Mouse (Mus musculus): Measurements from ENCODE around the gene Pagr1a.
A peak's percentile ranks its signal among the peaks of the same experiment; 100 is the strongest.

The Pagr1a gene

GRCm38 (mm10) chr7:127020901-127021562 is 3.9 kb upstream of the Pagr1a start, which contains the start of the genes Gm42742 and Prrt2:
Gm42742 (minus strand) TSS chr7:127021097.
Prrt2 (minus strand) TSS chr7:127021211.
- no peak for DNase-seq (ENCODE audit: low spot score)

- DNase-seq (ENCODE audit: low spot score), result no peak
These were observed 3.3 kb upstream of the Pagr1a start for GRCm38 (mm10) chr7:127020491-127020890.

GRCm38 (mm10) chr7:127020031-127020430 is 2.9 kb upstream of the Pagr1a start:
- no peak for DNase-seq (ENCODE audit: low spot score)

- DNase-seq (ENCODE audit: low spot score), result no peak
These were observed 2.3 kb upstream of the Pagr1a start for GRCm38 (mm10) chr7:127019306-127019960.

- no peak for DNase-seq (ENCODE audit: low spot score)
These were observed 1.5 kb upstream of the Pagr1a start for GRCm38 (mm10) chr7:127018416-127019305.

GRCm38 (mm10) chr7:127017950-127018345 is 796 bp upstream of the Pagr1a start:
- no peak for DNase-seq (ENCODE audit: low spot score)

GRCm38 (mm10) chr7:127016486-127016938 is 640 bp downstream of the Pagr1a start:
- peak; percentile 44 for DNase-seq (ENCODE audit: low spot score)

GRCm38 (mm10) chr7:127016481-127016485 is 869 bp downstream of the Pagr1a start, which contains the start of gene Pagr1b:
Pagr1b (minus strand) TSS chr7:127016484.
- DNase-seq (ENCODE audit: low spot score), result no peak

- DNase-seq (ENCODE audit: low spot score), result no peak
These were observed 1.1 kb downstream of the Pagr1a start for GRCm38 (mm10) chr7:127016081-127016480.

- no peak for DNase-seq (ENCODE audit: low spot score)
These were observed 2.2 kb downstream of the Pagr1a start for GRCm38 (mm10) chr7:127014993-127015392.

- no peak for DNase-seq (ENCODE audit: low spot score)
These were observed 2.8 kb downstream of the Pagr1a start, which contains the start of gene Mvp for GRCm38 (mm10) chr7:127014320-127014719. Mvp (minus strand) TSS chr7:127014621.

GRCm38 (mm10) chr7:127013385-127013784 is 3.8 kb downstream of the Pagr1a start:
- no peak for DNase-seq (ENCODE audit: low spot score)

GRCm38 (mm10) chr7:127012845-127013244 is 4.3 kb downstream of the Pagr1a start:
- DNase-seq (ENCODE audit: low spot score), result no peak

- no peak for DNase-seq (ENCODE audit: low spot score)
These were observed 4.8 kb downstream of the Pagr1a start for GRCm38 (mm10) chr7:127012374-127012773.

GRCm38 (mm10) chr7:127011717-127012116 is 5.4 kb downstream of the Pagr1a start:
- DNase-seq (ENCODE audit: low spot score), result no peak

GRCm38 (mm10) chr7:127011051-127011450 is 6.1 kb downstream of the Pagr1a start:
- DNase-seq (ENCODE audit: low spot score), result no peak

GRCm38 (mm10) chr7:127009307-127010085 is 7.7 kb downstream of the Pagr1a start:
- DNase-seq (ENCODE audit: low spot score), result no peak

GRCm38 (mm10) chr7:127008239-127009019 is 8.7 kb downstream of the Pagr1a start:
- DNase-seq (ENCODE audit: low spot score), result no peak

- DNase-seq (ENCODE audit: low spot score), result no peak
These were observed 9.7 kb downstream of the Pagr1a start for GRCm38 (mm10) chr7:127007313-127008024.

GRCm38 (mm10) chr7:127004122-127004875 is 12.9 kb downstream of the Pagr1a start:
- DNase-seq (ENCODE audit: low spot score), result no peak

Measured in ovary, postnatal 10 days (tissue).